Mouse (Mus musculus) lung, postnatal 0 days (tissue): Measurements from ENCODE around the gene Gabra3.

Experiments
- CTCF ChIP-seq: IDR thresholded peaks from 2 replicates; pipeline ENCODE4 v1.5.1; 2016; ENCODE audit warnings: antibody characterized with exemption, mild to moderate bottlenecking
- EP300 ChIP-seq: IDR thresholded peaks from 2 replicates; pipeline ENCODE4 v1.6.1; 2016; ENCODE audit warnings: antibody characterized with exemption, mild to moderate bottlenecking, control low read depth

DNA sequence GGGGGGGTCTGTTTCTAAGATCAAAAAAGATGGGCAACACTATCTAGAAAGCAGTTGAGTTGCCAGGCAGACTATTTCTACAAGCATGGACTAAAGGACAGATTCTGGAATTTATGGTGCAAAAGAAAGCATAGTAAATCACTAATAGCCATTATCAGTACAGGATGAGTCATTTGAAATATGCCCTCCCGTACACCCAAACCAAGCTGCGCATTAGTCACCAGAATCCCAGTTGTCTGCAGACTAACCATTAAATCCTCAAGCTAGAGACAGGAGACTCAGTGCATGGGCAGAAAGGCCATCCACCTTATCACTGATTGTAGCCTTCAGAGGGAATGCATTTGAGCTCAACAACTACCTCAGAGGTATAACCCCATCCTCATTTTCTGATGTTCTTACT, 166.8 kb downstream of the Gabra3 start:
- TF ChIP-seq CTCF (no peak), EP300 (no peak)
